Mouse (Mus musculus) CH12F3 (cell line): ENCODE results near the gene Olfr1317.

Experiments
- in situ Hi-C: fragments of 300-500 bp; cut with MboI; formaldehyde crosslinking; loops from 2 replicates; pipeline ENCODE4 v1.14.3; 2020; ENCODE audit warnings: low sequenced_read_pairs

Gene Olfr1317

GRCm38 (mm10) chr2:112140029-112140428 lies at the start of gene Olfr1317:
Gene Olfr1317, plus strand, starts transcription at chr2:112140329.
- in situ Hi-C loops: no loop called here

- in situ Hi-C loops: no loop called here
Measured at GRCm38 (mm10) chr2:112096681-112097080, 43.4 kb upstream of the Olfr1317 start, which contains the start of gene Olfr1314. Gene Olfr1314, minus strand, starts transcription at chr2:112096781.

- in situ Hi-C loops: no loop called here
Measured at GRCm38 (mm10) chr2:112115340-112115739, 24.8 kb upstream of the Olfr1317 start, which contains the start of gene Olfr1315-ps1. Gene Olfr1315-ps1, minus strand, starts transcription at chr2:112115440.

- in situ Hi-C loops: no loop called here
Measured at GRCm38 (mm10) chr2:112134877-112135276, 5.3 kb upstream of the Olfr1317 start, which contains the start of gene Olfr1316. Gene Olfr1316, minus strand, starts transcription at chr2:112134977.

GRCm38 (mm10) chr2:112153898-112154297 lies 13.8 kb downstream of the Olfr1317 start, which contains the start of gene Olfr1318:
Gene Olfr1318, plus strand, starts transcription at chr2:112154198.
- in situ Hi-C loops: no loop called here
